Mouse (Mus musculus) forebrain, embryonic 12.5 days (tissue): Measurements from ENCODE around the gene Adamts2. TPM values are rescaled to one million over a fixed set of nuclear protein-coding genes. Genes with fewer than 3 reads are reported as not detected.

Experiments used
- ATAC-seq: fragments of 200-750 bp; cut with Nextera tagmentation; 2 replicates; pipeline ENCODE4 v1.8.0; 2017; ENCODE audit warnings: moderate TSS enrichment; ENCODE audit not compliant: low FRiP score
- H3K27ac ChIP-seq: fragments of 300-500 bp; sonication (generic); 2 replicates; pipeline ENCODE4 v1.5.1; 2016; ENCODE audit warnings: mild to moderate bottlenecking
- H3K27me3 ChIP-seq: fragments of 300-500 bp; sonication (generic); 2 replicates; pipeline ENCODE4 v1.6.1; 2016; ENCODE audit warnings: mild to moderate bottlenecking
- H3K36me3 ChIP-seq: fragments of 300-500 bp; sonication (generic); replicated peaks from 2 replicates; pipeline ENCODE4 v1.6.1; 2016; ENCODE audit warnings: mild to moderate bottlenecking
- H3K4me1 ChIP-seq: fragments of 300-500 bp; sonication (generic); 2 replicates; pipeline ENCODE4 v1.6.1; 2016
- H3K4me2 ChIP-seq: fragments of 300-500 bp; sonication (generic); 2 replicates; pipeline ENCODE4 v1.6.1; 2016; ENCODE audit warnings: mild to moderate bottlenecking, moderate library complexity
- H3K4me3 ChIP-seq: fragments of 300-500 bp; sonication (generic); replicated peaks from 2 replicates; pipeline ENCODE4 v1.5.1; 2016; ENCODE audit warnings: mild to moderate bottlenecking
- H3K9ac ChIP-seq: fragments of 300-500 bp; sonication (generic); 2 replicates; pipeline ENCODE4 v1.6.1; 2016; ENCODE audit warnings: mild to moderate bottlenecking
- H3K9me3 ChIP-seq: fragments of 300-500 bp; sonication (generic); 2 replicates; pipeline ENCODE4 v1.6.1; 2016
- WGBS: fragments of 180-500 bp; shearing (Covaris S2); methylation state at CpG from one replicate; pipeline ENCODE4 v1.1.7; 2016; 5-methylcytosine and 5-hydroxymethylcytosine counted together
- polyA plus RNA-seq: library from polyadenylated mRNA; unstranded; fragments of >200 nt; fragmentation: Nextera tagmentation; extraction: Ambion mirVana; gene quantifications from 2 replicates; pipeline ENCODE4 v1.2.1, GENCODE M21; 2016

Gene Adamts2
- polyA plus RNA-seq, 1 experiment from 2014 or later = 1.8 TPM

- no peak overlapping the region for H3K4me3 ChIP-seq
- no peaks in the 10 kb centered on the region for H3K36me3 ChIP-seq
- H3K27me3 ChIP-seq = no peaks in the 10 kb centered on the region
- 72% methylated on average over 6 of the region's 6 CpGs for WGBS
- no peak for ATAC-seq
- H3K4me2 ChIP-seq = no peak overlapping the region
- no peaks in the 10 kb centered on the region for H3K4me1 ChIP-seq
- H3K27ac ChIP-seq = no peak overlapping the region
- H3K9me3 ChIP-seq = no peaks in the 10 kb centered on the region
- no peak overlapping the region for H3K9ac ChIP-seq
Observed at GRCm38 (mm10) chr11:50658826-50659225, 56.9 kb downstream of the Adamts2 start.

DNA sequence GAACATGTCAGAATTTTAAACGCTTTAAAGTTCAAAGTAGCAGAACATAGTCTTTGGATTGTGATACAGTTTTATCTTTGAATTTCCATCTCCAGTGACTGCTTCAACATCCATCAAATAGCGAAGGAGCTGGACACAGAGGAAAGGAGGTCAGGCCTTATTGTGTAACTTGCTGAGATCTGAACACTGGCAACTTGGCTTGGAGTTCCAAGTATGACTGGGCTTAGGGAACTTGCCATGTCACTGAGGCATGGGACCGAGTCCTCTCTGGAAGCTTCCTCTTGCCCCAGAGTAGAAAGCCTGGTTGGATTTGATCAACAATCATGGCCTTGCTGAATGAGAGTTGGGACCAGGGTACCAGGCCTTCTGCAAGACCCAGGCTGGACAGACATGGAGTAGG lies 60.3 kb downstream of the Adamts2 start:
- Histone ChIP-seq H3K4me1 (no peaks in the 10 kb centered on the region), H3K4me3 (no peak overlapping the region), H3K27ac (no peak overlapping the region), H3K36me3 (no peaks in the 10 kb centered on the region), H3K9ac (no peak overlapping the region), H3K27me3 (no peaks in the 10 kb centered on the region), H3K4me2 (no peak overlapping the region), H3K9me3 (no peaks in the 10 kb centered on the region)
- no peak for ATAC-seq
- WGBS = 93% methylated on average over 3 of the region's 3 CpGs

DNA sequence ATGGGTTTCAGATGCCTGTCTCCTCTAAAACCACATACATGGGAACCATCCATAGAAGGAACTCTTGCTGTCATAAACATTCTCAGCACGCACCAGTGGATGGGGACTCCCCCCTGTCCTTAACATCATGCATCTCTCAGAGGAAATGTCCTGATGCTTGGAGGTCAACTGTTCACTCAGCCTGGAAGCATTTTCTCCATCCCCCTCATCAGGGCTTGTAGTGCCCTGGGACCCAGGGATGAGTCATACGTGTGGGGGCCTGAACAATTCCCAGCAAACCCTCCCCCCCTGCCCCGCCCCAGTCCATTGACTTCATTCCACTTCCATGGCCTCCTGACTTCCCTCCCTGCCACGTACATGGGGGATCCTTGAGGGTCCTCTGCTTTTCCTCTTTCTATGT lies 62.9 kb downstream of the Adamts2 start:
- Histone ChIP-seq H3K9ac (no peak overlapping the region), H3K27me3 (no peaks in the 10 kb centered on the region), H3K4me3 (no peak overlapping the region), H3K4me1 (no peaks in the 10 kb centered on the region), H3K27ac (no peak overlapping the region), H3K4me2 (no peak overlapping the region), H3K36me3 (no peaks in the 10 kb centered on the region), H3K9me3 (no peaks in the 10 kb centered on the region)
- no peak for ATAC-seq
- 84% methylated on average over 4 of the region's 4 CpGs for WGBS

- no peak overlapping the region for H3K4me2 ChIP-seq
Observed at GRCm38 (mm10) chr11:50669542-50670362, 67.9 kb downstream of the Adamts2 start.

GRCm38 (mm10) chr11:50670363-50670725 lies 68.5 kb downstream of the Adamts2 start:
- Histone ChIP-seq H3K9ac (no peak overlapping the region), H3K4me3 (no peak overlapping the region), H3K27me3 (no peaks in the 10 kb centered on the region), H3K4me1 (no peaks in the 10 kb centered on the region), H3K9me3 (no peaks in the 10 kb centered on the region), H3K36me3 (no peaks in the 10 kb centered on the region), H3K4me2 (no peak overlapping the region), H3K27ac (no peak overlapping the region)
- WGBS = 69% methylated on average over 5 of the region's 5 CpGs
- ATAC-seq = no peak

More at GRCm38 (mm10) chr11:50669542-50670362, 67.9 kb downstream of the Adamts2 start:
- 83% methylated on average over 9 of the region's 9 CpGs for WGBS
- H3K27me3 ChIP-seq = no peaks in the 10 kb centered on the region
- no peaks in the 10 kb centered on the region for H3K9me3 ChIP-seq
- no peaks in the 10 kb centered on the region for H3K4me1 ChIP-seq
- H3K9ac ChIP-seq = no peak overlapping the region
- ATAC-seq = no peak
- no peaks in the 10 kb centered on the region for H3K36me3 ChIP-seq
- no peak overlapping the region for H3K4me3 ChIP-seq
- H3K27ac ChIP-seq = no peak overlapping the region

DNA sequence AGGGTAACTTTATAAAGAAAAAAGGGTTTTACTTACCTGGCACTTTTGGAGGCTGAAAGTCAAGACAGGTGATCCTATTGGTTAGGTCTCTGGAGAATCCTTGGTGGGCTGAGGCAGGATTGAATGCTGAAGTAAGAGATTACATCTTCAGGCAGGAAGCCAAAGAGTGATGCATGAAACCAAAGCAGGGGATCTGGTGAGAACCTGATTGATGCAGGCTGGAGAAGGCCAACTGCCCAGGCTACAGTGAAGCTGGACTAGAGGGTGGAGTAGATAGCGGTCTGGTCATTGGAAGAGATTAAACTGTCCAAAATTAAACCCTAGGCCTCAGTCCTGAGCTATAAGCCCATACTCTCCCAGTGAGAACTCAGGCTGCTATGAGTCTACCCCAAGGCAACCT lies 69.0 kb downstream of the Adamts2 start:
- Histone ChIP-seq H3K4me1 (no peaks in the 10 kb centered on the region), H3K4me2 (no peak overlapping the region), H3K4me3 (no peak overlapping the region), H3K27ac (no peak overlapping the region), H3K36me3 (no peaks in the 10 kb centered on the region), H3K27me3 (no peaks in the 10 kb centered on the region), H3K9me3 (no peaks in the 10 kb centered on the region), H3K9ac (no peak overlapping the region)
- no peak for ATAC-seq
- 100% methylated on average over 1 of the region's 1 CpGs for WGBS

- H3K9me3 ChIP-seq = no peaks in the 10 kb centered on the region
- H3K9ac ChIP-seq = no peak overlapping the region
- no peak overlapping the region for H3K27ac ChIP-seq
- H3K4me3 ChIP-seq = no peak overlapping the region
- ATAC-seq = no peak
- WGBS = 76% methylated on average over 2 of the region's 2 CpGs
- no peaks in the 10 kb centered on the region for H3K27me3 ChIP-seq
- no peak overlapping the region for H3K4me2 ChIP-seq
- H3K4me1 ChIP-seq = no peaks in the 10 kb centered on the region
- H3K36me3 ChIP-seq = no peaks in the 10 kb centered on the region
Observed at GRCm38 (mm10) chr11:50671376-50671775, 69.5 kb downstream of the Adamts2 start.

- no peak overlapping the region for H3K9ac ChIP-seq
- 92% methylated on average over 7 of the region's 7 CpGs for WGBS
- no peak for ATAC-seq
- no peaks in the 10 kb centered on the region for H3K27me3 ChIP-seq
- H3K4me2 ChIP-seq = no peak overlapping the region
- H3K9me3 ChIP-seq = no peaks in the 10 kb centered on the region
- H3K4me3 ChIP-seq = no peak overlapping the region
- H3K27ac ChIP-seq = no peak overlapping the region
- H3K36me3 ChIP-seq = no peaks in the 10 kb centered on the region
- no peaks in the 10 kb centered on the region for H3K4me1 ChIP-seq
Observed at GRCm38 (mm10) chr11:50671820-50672310, 70.0 kb downstream of the Adamts2 start.

DNA sequence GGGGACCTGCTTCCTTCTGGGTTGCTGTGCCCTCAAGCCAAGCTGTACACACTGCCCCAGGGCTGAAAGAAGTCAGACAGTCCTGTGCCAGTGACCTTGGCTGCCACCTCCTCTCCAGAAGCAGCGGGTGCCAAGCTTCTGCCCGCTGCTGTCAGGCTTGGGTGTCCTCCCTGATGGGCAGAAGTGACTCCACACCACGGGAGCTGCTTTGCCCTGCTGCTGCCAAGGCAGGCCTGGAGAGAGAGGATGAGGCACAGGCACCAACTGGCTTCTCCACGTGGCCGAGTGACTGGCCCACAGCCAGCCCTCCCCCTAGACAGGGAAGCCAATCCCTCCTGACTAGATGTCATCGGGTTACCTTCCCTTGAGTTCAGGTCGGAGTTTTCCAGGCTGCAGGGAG lies 71.0 kb downstream of the Adamts2 start:
- no peak overlapping the region for H3K4me2 ChIP-seq
- no peaks in the 10 kb centered on the region for H3K4me1 ChIP-seq
- WGBS = 57% methylated on average over 7 of the region's 7 CpGs
- no peaks in the 10 kb centered on the region for H3K36me3 ChIP-seq
- no peaks in the 10 kb centered on the region for H3K9me3 ChIP-seq
- no peak for ATAC-seq
- no peaks in the 10 kb centered on the region for H3K27me3 ChIP-seq
- no peak overlapping the region for H3K27ac ChIP-seq
- no peak overlapping the region for H3K4me3 ChIP-seq
- no peak overlapping the region for H3K9ac ChIP-seq

- Histone ChIP-seq H3K9me3 (no peaks in the 10 kb centered on the region), H3K4me3 (no peak overlapping the region), H3K9ac (no peak overlapping the region), H3K27me3 (no peaks in the 10 kb centered on the region), H3K27ac (no peak overlapping the region), H3K4me1 (no peaks in the 10 kb centered on the region; the same call in 1 of the 2 replicates), H3K4me2 (no peak overlapping the region), H3K36me3 (no peaks in the 10 kb centered on the region)
- no peak for ATAC-seq
- 72% methylated on average over 6 of the region's 7 CpGs for WGBS
Observed at GRCm38 (mm10) chr11:50673525-50674250, 71.8 kb downstream of the Adamts2 start.

DNA sequence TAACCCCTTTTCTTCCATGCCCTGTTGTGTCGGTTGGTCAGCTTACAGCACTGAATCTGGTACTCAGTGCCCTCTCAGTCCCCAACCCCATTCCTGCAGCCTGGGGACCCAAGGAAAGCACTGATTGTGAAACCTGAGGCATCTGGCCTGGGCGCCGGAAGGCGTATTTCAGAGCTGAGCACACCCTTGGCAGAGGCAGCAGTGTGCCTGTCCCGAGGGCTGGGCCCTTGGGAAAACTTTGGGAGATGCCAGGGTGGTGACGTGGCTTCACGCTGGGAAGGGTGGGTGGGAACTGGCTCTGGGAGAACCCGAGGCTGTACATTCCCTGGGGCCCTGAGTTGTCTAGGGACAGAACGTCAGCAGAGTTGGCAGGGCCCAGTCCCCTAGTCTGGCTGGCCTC lies 72.5 kb downstream of the Adamts2 start:
- H3K9me3 ChIP-seq = no peaks in the 10 kb centered on the region
- H3K27ac ChIP-seq = no peak overlapping the region
- WGBS = 82% methylated on average over 9 of the region's 9 CpGs
- H3K36me3 ChIP-seq = no peaks in the 10 kb centered on the region
- H3K4me2 ChIP-seq = no peak overlapping the region
- no peaks in the 10 kb centered on the region; the same call in 1 of the 2 replicates for H3K4me1 ChIP-seq
- no peaks in the 10 kb centered on the region for H3K27me3 ChIP-seq
- ATAC-seq = no peak
- H3K4me3 ChIP-seq = no peak overlapping the region
- no peak overlapping the region for H3K9ac ChIP-seq

GRCm38 (mm10) chr11:50678650-50679049 lies 76.8 kb downstream of the Adamts2 start:
- WGBS = 93% methylated on average over 10 of the region's 10 CpGs
- Histone ChIP-seq H3K4me2 (no peak overlapping the region), H3K9me3 (no peaks in the 10 kb centered on the region), H3K27ac (no peak overlapping the region), H3K9ac (no peak overlapping the region), H3K4me3 (no peak overlapping the region), H3K27me3 (no peaks in the 10 kb centered on the region), H3K4me1 (no peaks in the 10 kb centered on the region; the same call in 1 of the 2 replicates), H3K36me3 (no peaks in the 10 kb centered on the region)
- ATAC-seq = no peak
